Mouse (Mus musculus) E14TG2a.4 (cell line): ENCODE data around the gene Gm11541.

Source experiments
- H3K27me3 ChIP-seq: 2 replicates; pipeline ENCODE4 v1.6.1; 2014; ENCODE audit warnings: low read length, control low read depth; ENCODE audit not compliant: insufficient read depth
- H3K36me3 ChIP-seq: 2 replicates; pipeline ENCODE4 v1.6.1; 2014; ENCODE audit warnings: low read length, control low read depth; ENCODE audit not compliant: insufficient read depth
- H3K4me1 ChIP-seq: replicated peaks from 2 replicates; pipeline ENCODE4 v1.6.1; 2014; ENCODE audit warnings: low read depth, low read length, control low read depth
- H3K4me3 ChIP-seq: replicated peaks from 2 replicates; pipeline ENCODE4 v1.5.1; 2014; ENCODE audit warnings: mild to moderate bottlenecking, low read length
- H3K9me3 ChIP-seq: 2 replicates; pipeline ENCODE4 v1.6.1; 2014; ENCODE audit warnings: low read length, control low read depth
- CTCF ChIP-seq: conservative IDR thresholded peaks from 2 replicates; pipeline ENCODE4 v1.5.1; 2014; ENCODE audit warnings: low read length
- NANOG ChIP-seq: IDR thresholded peaks from 2 replicates; pipeline ENCODE4 v1.6.1; 2014; ENCODE audit warnings: borderline replicate concordance, low read length, mixed read lengths
- POU5F1 ChIP-seq: IDR thresholded peaks from 2 replicates; pipeline ENCODE4 v1.6.1; 2014; ENCODE audit warnings: low read length, borderline replicate concordance

Gm11541 gene

DNA sequence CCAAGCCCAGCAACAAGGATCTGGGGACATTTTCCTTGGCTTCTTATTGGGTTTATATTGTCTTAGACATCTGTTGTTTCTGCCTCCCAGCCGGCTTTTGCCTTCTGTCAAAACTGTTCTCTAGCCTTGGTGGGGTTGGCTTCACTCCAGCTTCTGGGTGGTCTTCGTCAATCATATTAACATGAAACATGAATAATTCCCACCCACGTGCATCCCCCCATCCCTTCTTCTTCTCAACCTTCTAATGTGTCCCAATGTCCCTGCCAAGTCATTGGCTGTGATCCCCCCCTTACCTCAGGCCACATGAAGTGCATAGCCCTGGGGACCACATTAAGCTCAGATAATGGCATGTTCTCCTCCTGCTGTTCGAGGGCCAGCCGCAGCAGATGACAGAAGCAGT lies at the start of gene Gm11541:
Gene Gm11541 (minus strand): TSS at position 28 of the 400 bp plus-strand sequence.
- Histone ChIP-seq H3K9me3 (peaks cover 16% of the 10 kb centered on the region), H3K4me3 (no peak within 1 kb of the TSS), H3K27me3 (peaks cover 9% of the 10 kb centered on the region; the same call in 1 of the 2 replicates), H3K4me1 (peaks cover 6% of the 10 kb centered on the region; the same call in 1 of the 2 replicates), H3K36me3 (no peaks in the 10 kb centered on the region)
- TF ChIP-seq NANOG (no peak), CTCF (no peak), POU5F1 (no peak)

DNA sequence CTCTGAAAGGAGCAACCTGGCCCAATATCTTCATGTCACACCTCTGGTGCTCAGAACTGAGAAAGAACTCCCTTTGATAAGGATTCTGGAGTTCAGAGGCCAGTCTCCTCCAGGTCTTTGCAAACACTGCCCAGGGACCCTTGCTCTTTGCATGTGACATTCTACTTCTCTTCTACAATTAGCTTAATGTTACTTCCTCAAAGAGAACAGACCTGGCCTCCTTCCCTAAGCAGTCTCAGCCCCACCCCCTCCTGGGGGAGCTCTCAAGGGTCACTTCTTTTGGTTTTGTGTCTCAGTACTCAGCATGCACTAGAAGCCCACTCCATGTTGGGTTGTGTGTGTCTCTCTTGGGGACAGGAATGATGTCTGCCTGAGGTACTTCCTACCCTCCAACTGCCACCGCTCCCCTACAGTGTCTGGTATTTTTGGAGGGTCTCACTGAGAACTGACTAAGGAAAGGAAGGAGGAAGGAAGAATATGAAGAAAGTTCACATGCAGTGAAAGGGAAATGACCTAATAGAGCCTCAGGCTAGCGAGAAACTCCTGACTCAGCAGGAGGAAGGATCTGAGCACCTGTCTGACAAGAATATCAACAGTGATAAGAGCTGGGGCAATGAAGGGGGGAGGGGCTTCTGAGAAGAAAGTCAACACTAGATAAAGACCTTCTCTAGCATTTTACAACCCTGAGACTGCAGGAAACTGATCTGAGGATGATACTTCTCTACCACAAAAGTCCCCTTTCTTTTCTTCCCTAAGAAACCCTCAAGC lies 48.8 kb upstream of the Gm11541 start:
- H3K9me3 ChIP-seq, result no peaks in the 10 kb centered on the region
- H3K4me3 ChIP-seq, result no peak overlapping the region
- peaks cover 13% of the 10 kb centered on the region; the same call in 1 of the 2 replicates for H3K27me3 ChIP-seq
- no peak for TF ChIP-seq CTCF
- TF ChIP-seq POU5F1, result no peak
- TF ChIP-seq NANOG, result no peak
- no peaks in the 10 kb centered on the region for H3K36me3 ChIP-seq
- H3K4me1 ChIP-seq, result peaks cover 5% of the 10 kb centered on the region

DNA sequence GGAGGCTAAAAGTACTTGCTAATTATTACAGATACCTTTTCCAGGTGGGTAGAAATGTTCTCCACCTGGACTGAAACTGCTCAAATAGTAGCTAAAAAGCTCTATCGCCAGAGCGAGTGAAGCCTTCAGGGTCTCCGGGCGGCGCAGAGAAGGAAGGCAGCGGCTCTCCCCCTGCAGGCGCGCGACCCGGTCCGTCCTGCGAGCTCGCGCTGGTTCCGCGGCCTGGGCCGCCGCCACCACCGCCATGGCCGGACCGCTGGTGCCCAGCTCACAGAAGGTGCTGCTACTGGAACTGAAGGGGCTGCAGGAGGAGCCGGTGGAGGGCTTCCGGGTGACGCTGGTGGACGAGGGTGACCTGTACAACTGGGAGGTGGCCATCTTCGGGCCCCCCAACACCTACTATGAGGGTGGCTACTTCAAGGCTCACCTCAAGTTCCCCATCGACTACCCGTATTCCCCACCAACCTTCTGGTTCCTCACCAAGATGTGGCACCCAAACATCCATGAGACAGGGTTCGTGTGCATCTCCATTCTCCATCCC lies 37.5 kb upstream of the Gm11541 start, which contains the start of gene Cdc34b:
Gene Cdc34b (plus strand): TSS at position 51 of the 541 bp plus-strand sequence.
- TF ChIP-seq CTCF, result no peak
- TF ChIP-seq NANOG, result no peak
- no peak for TF ChIP-seq POU5F1
- Histone ChIP-seq H3K36me3 (no peaks in the 10 kb centered on the region), H3K4me1 (0 out of 2 replicates have a peak, but pooled peaks cover 4% of the 10 kb centered on the region), H3K9me3 (peaks cover 18% of the 10 kb centered on the region), H3K4me3 (no peak within 1 kb of the TSS), H3K27me3 (peaks cover 9% of the 10 kb centered on the region)

DNA sequence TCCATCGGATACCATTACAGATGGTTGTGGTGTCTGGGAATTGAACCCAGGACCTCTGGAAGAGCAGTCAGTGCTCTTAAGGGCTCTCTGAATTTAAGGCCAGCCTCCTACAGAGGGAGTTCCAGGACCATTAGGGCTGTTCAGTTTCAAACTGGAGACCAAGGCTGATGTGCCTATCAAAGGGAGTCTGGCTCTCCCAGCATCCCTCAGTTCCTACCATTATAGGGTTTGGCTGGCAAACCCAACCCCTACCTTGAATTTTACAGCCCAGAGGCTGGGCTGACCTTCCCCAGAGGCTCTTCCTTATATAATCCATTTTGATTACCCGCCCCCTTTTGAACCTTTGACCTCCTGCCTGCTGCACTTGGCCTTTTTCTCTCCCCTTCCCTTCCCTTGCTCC lies 31.4 kb upstream of the Gm11541 start:
- Histone ChIP-seq H3K9me3 (no peaks in the 10 kb centered on the region), H3K4me3 (no peak overlapping the region), H3K27me3 (peaks cover 1% of the 10 kb centered on the region; the same call in 1 of the 2 replicates), H3K4me1 (peaks cover 33% of the 10 kb centered on the region), H3K36me3 (no peaks in the 10 kb centered on the region)
- no peak for TF ChIP-seq NANOG
- no peak for TF ChIP-seq CTCF
- no peak for TF ChIP-seq POU5F1

- H3K27me3 ChIP-seq, result no peaks in the 10 kb centered on the region
- H3K4me1 ChIP-seq, result peaks cover 37% of the 10 kb centered on the region
- peak; percentile 70 for TF ChIP-seq CTCF
- no peak for TF ChIP-seq POU5F1
- no peak for TF ChIP-seq NANOG
- H3K4me3 ChIP-seq, result 0 out of 2 replicates have a peak overlapping the region, but pooled peaks have one; percentile 10
- H3K36me3 ChIP-seq, result no peaks in the 10 kb centered on the region
- H3K9me3 ChIP-seq, result no peaks in the 10 kb centered on the region
Observed at GRCm38 (mm10) chr11:94732773-94733172, 28.5 kb upstream of the Gm11541 start.

DNA sequence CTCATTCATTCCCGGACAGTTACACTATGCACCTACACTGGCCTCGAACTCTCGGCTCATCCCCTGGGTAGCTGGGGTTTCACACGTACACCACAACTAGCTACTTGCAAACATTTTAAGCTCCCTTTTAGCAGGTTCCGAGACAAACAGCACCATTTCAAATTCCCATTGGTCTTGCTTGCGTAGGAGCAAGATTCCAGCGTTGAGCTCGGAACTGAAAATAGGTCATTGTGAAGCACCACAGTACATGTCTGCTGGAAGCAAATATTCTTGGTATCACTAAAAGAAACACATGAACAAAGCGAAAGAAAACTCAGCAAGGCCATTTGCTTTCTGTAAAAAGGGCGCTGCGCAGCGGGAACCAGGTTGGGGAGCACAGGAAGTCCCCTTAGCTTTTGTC lies 26.9 kb upstream of the Gm11541 start:
- no peaks in the 10 kb centered on the region for H3K36me3 ChIP-seq
- H3K9me3 ChIP-seq, result no peaks in the 10 kb centered on the region
- no peaks in the 10 kb centered on the region for H3K27me3 ChIP-seq
- H3K4me3 ChIP-seq, result no peak overlapping the region
- TF ChIP-seq POU5F1 (no peak), NANOG (no peak), CTCF (no peak)
- peaks cover 37% of the 10 kb centered on the region for H3K4me1 ChIP-seq

DNA sequence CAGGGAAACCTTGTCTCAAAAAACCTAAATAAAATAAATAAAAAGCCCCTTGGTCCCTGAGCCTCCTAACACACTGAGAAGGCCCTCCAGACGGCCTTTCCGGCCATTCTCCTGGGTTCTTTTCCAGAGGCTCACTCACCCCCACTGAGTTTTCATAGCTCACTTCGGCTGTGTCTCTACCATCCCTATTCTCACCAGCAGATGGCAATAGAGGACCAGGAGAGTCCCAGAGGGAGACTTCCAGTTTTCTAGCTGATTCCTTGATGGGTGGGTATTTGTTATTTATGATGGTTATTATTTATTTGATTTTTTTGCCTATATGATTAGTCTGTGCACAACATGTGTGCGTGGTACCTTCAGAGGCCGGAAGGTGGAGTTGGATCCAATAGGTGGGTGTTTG lies 26.0 kb upstream of the Gm11541 start:
- no peaks in the 10 kb centered on the region for H3K36me3 ChIP-seq
- no peaks in the 10 kb centered on the region for H3K9me3 ChIP-seq
- no peak for TF ChIP-seq POU5F1
- peak; percentile 78 for TF ChIP-seq CTCF
- no peak overlapping the region for H3K4me3 ChIP-seq
- H3K4me1 ChIP-seq, result peaks cover 32% of the 10 kb centered on the region
- no peaks in the 10 kb centered on the region for H3K27me3 ChIP-seq

DNA sequence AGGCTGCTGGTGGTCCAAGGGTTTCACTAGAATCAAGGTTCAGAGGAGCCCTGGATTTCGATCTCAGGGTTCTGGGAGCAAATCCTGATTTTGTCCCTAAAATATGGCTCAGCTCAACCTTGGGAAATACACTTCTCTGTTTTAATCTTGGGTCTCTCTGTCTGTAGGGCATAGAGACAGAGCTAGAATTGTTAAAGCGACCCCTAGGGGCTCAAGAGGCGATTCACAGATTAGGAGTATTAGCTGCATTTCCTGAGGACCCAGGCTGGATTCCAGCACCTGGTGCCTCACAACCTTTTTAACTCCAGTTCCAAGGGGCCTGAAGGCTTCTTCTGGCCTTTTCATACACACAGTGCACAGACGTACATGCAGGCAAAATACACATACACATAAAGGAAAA lies 25.3 kb upstream of the Gm11541 start:
- TF ChIP-seq CTCF (peak; percentile 62), POU5F1 (no peak), NANOG (no peak)
- peaks cover 30% of the 10 kb centered on the region for H3K4me1 ChIP-seq
- no peaks in the 10 kb centered on the region for H3K9me3 ChIP-seq
- no peaks in the 10 kb centered on the region for H3K36me3 ChIP-seq
- H3K27me3 ChIP-seq, result no peaks in the 10 kb centered on the region
- no peak overlapping the region for H3K4me3 ChIP-seq
